Mouse (Mus musculus) forebrain, embryonic 13.5 days (tissue): ENCODE results near the gene Itih4. TPM values are rescaled to one million over a fixed set of nuclear protein-coding genes. Genes with fewer than 3 reads are reported as not detected.

Source experiments
- ATAC-seq: fragments of 200-750 bp; cut with Nextera tagmentation; 2 replicates; pipeline ENCODE4 v1.8.0; 2017
- H3K27ac ChIP-seq: fragments of 300-500 bp; sonication (generic); 2 replicates; pipeline ENCODE4 v1.5.1; 2015; ENCODE audit warnings: inconsistent platforms, mild to moderate bottlenecking, moderate library complexity
- H3K27me3 ChIP-seq: fragments of 300-500 bp; sonication (generic); 2 replicates; pipeline ENCODE4 v1.6.1; 2015; ENCODE audit warnings: mild to moderate bottlenecking, inconsistent platforms
- H3K36me3 ChIP-seq: fragments of 300-500 bp; sonication (generic); 2 replicates; pipeline ENCODE4 v1.6.1; 2015; ENCODE audit warnings: mild to moderate bottlenecking, inconsistent platforms; ENCODE audit not compliant: poor library complexity, severe bottlenecking
- H3K4me1 ChIP-seq: fragments of 300-500 bp; sonication (generic); 2 replicates; pipeline ENCODE4 v1.6.1; 2015; ENCODE audit warnings: inconsistent platforms
- H3K4me2 ChIP-seq: fragments of 300-500 bp; sonication (generic); 2 replicates; pipeline ENCODE4 v1.6.1; 2015; ENCODE audit warnings: inconsistent platforms, mild to moderate bottlenecking, moderate library complexity
- H3K4me3 ChIP-seq: fragments of 300-500 bp; sonication (generic); 2 replicates; pipeline ENCODE4 v1.5.1; 2015; ENCODE audit warnings: mild to moderate bottlenecking, inconsistent platforms
- H3K9ac ChIP-seq: fragments of 300-500 bp; sonication (generic); 2 replicates; pipeline ENCODE4 v1.6.1; 2015; ENCODE audit warnings: mild to moderate bottlenecking, inconsistent platforms
- H3K9me3 ChIP-seq: fragments of 300-500 bp; sonication (generic); replicated peaks from 2 replicates; pipeline ENCODE4 v1.6.1; 2016; ENCODE audit warnings: inconsistent platforms
- WGBS: fragments of 180-500 bp; shearing (Covaris S2); methylation state at CpG from one replicate; pipeline ENCODE4 v1.1.7; 2015; 5-methylcytosine and 5-hydroxymethylcytosine counted together
- polyA plus RNA-seq: library from polyadenylated mRNA; unstranded; fragments of >200 nt; fragmentation: Nextera tagmentation; extraction: Ambion mirVana; gene quantifications from 2 replicates; pipeline ENCODE4 v1.2.1, GENCODE M21; 2015

Gene Itih4
- polyA plus RNA-seq, 1 experiment from 2014 or later, result not detected

GRCm38 (mm10) chr14:30868826-30869225, 17.4 kb upstream of the Itih4 start:
- H3K27me3 ChIP-seq, result no peaks in the 10 kb centered on the region
- no peak overlapping the region for H3K27ac ChIP-seq
- peaks cover 45% of the 10 kb centered on the region for H3K36me3 ChIP-seq
- 90% methylated on average over 10 of the region's 10 CpGs for WGBS
- H3K9me3 ChIP-seq, result no peaks in the 10 kb centered on the region
- H3K9ac ChIP-seq, result no peak overlapping the region
- no peak overlapping the region for H3K4me2 ChIP-seq
- H3K4me1 ChIP-seq, result no peaks in the 10 kb centered on the region
- no peak overlapping the region for H3K4me3 ChIP-seq
- ATAC-seq, result no peak

- 88% methylated on average over 8 of the region's 8 CpGs for WGBS
- H3K9me3 ChIP-seq, result no peaks in the 10 kb centered on the region
- H3K27ac ChIP-seq, result no peak overlapping the region
- no peak for ATAC-seq
- no peak overlapping the region for H3K4me2 ChIP-seq
- peaks cover 50% of the 10 kb centered on the region for H3K36me3 ChIP-seq
- H3K4me1 ChIP-seq, result no peaks in the 10 kb centered on the region
- H3K4me3 ChIP-seq, result no peak overlapping the region
- H3K27me3 ChIP-seq, result no peaks in the 10 kb centered on the region
- H3K9ac ChIP-seq, result no peak overlapping the region
These were observed 16.9 kb upstream of the Itih4 start for GRCm38 (mm10) chr14:30869391-30869801.

DNA sequence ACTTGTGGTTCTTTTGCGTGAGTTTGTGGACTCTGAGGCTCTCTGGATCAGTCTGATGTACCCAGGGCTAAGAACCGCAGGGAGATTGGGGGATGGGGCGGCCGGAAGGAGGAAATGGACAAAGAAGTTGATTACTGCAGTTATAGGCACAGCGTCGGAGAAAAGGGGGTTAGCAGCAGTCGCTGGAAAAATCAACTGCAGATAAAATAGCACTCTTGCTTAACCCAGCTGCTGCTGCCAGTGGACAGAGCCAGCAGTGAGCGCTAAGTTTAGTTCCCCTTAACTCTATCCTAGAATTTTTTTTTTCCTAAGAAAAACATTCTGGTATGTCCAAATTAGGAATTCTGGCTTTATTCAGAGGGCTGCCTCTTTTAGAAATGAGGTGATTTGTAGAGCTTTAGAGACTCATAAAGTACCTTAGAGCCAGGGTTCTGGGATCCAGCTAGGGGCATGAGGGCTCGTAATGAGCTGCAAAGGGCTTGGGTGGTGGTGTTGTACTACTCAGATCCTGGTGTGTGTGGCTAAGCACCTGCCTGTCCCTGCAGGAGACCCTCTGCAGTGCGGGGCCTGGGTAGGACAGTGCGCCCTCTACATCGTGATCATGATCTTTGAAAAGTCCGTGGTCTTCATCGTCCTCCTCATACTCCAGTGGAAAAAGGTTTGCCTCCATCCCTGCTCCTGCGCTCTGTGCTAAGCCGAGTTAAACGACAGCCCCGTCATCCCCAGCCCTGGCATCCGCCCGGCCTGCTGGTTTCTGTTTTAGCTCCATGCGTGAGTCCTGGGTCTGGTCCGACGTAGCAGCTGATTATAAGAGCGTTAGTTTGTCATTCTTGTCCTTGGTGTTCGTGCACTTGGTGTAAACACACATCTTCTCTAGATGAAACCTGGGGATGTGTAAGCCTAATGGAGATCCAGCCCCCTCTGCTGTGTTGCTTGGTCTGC, 15.8 kb upstream of the Itih4 start:
- WGBS, result 84% methylated on average over 25 of the region's 25 CpGs
- H3K27ac ChIP-seq, result no peak overlapping the region
- H3K4me2 ChIP-seq, result no peak overlapping the region
- no peak overlapping the region for H3K4me3 ChIP-seq
- no peaks in the 10 kb centered on the region for H3K27me3 ChIP-seq
- H3K9me3 ChIP-seq, result no peaks in the 10 kb centered on the region
- no peak for ATAC-seq
- H3K36me3 ChIP-seq, result peaks cover 53% of the 10 kb centered on the region
- no peak overlapping the region for H3K9ac ChIP-seq
- H3K4me1 ChIP-seq, result no peaks in the 10 kb centered on the region

GRCm38 (mm10) chr14:30874095-30874700, 12.1 kb upstream of the Itih4 start:
- H3K36me3 ChIP-seq, result peaks cover 45% of the 10 kb centered on the region

GRCm38 (mm10) chr14:30875130-30875865, 11.0 kb upstream of the Itih4 start:
- Histone ChIP-seq H3K9ac (no peak overlapping the region), H3K27me3 (no peaks in the 10 kb centered on the region), H3K4me2 (no peak overlapping the region), H3K9me3 (no peaks in the 10 kb centered on the region), H3K4me3 (no peak overlapping the region), H3K4me1 (peaks cover 2% of the 10 kb centered on the region; the same call in 1 of the 2 replicates), H3K36me3 (peaks cover 41% of the 10 kb centered on the region), H3K27ac (no peak overlapping the region)
- no peak for ATAC-seq
- 91% methylated on average over 12 of the region's 12 CpGs for WGBS

More at GRCm38 (mm10) chr14:30874095-30874700, 12.1 kb upstream of the Itih4 start:
- no peaks in the 10 kb centered on the region for H3K27me3 ChIP-seq
- peaks cover 1% of the 10 kb centered on the region; the same call in 1 of the 2 replicates for H3K4me1 ChIP-seq
- no peaks in the 10 kb centered on the region for H3K9me3 ChIP-seq
- H3K4me3 ChIP-seq, result no peak overlapping the region
- ATAC-seq, result no peak
- H3K27ac ChIP-seq, result no peak overlapping the region
- no peak overlapping the region for H3K4me2 ChIP-seq
- 86% methylated on average over 18 of the region's 18 CpGs for WGBS
- no peak overlapping the region for H3K9ac ChIP-seq

DNA sequence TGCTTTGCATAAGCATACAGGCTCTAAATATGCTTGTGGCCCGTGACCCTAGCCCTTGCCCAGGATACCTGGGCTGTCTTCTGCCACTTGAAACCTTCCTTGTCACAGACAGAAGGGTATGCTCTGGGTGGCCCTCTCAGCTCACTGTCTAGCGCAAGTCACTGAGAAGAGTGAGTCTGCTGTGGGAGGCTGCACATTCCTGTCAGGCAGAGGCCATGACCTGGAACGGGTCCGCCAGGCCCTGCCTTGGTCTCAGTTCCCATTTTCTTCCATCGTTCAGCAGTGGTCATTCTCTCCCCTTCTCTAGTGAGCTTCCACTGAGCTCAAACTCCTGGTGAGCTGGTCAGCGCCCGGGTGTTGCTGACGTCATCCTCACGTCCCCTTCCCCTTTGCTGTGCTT, 10.3 kb upstream of the Itih4 start:
- H3K4me3 ChIP-seq, result no peak overlapping the region
- ATAC-seq, result no peak
- peaks cover 2% of the 10 kb centered on the region; the same call in 1 of the 2 replicates for H3K4me1 ChIP-seq
- no peak overlapping the region for H3K4me2 ChIP-seq
- H3K36me3 ChIP-seq, result peaks cover 36% of the 10 kb centered on the region
- 91% methylated on average over 9 of the region's 9 CpGs for WGBS
- no peaks in the 10 kb centered on the region for H3K27me3 ChIP-seq
- no peak overlapping the region for H3K27ac ChIP-seq
- H3K9me3 ChIP-seq, result no peaks in the 10 kb centered on the region
- H3K9ac ChIP-seq, result no peak overlapping the region

DNA sequence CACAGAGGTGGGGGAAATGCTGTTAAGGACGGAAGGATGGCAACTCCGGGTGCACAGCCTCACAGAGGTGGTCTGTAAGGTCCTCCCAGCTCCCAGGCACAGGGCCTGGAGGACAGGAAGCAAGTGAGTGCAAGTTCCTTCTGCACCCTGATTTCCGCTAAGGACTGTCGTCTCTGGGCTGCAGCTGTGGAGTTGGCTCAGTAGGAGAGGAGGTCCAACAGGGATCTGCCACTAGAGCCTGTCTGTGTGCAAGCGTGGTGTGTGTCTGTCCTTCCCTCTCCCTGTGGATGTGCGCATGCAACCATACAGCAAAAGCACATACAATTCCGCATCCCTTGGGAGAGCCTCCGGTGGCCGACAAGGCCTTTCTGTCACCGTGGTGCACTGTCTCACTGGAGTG, 9.8 kb upstream of the Itih4 start:
- no peaks in the 10 kb centered on the region for H3K9me3 ChIP-seq
- H3K4me3 ChIP-seq, result no peak overlapping the region
- H3K27ac ChIP-seq, result no peak overlapping the region
- H3K9ac ChIP-seq, result no peak overlapping the region
- ATAC-seq, result no peak
- WGBS, result 94% methylated on average over 10 of the region's 10 CpGs
- H3K4me1 ChIP-seq, result peaks cover 2% of the 10 kb centered on the region; the same call in 1 of the 2 replicates
- no peak overlapping the region for H3K4me2 ChIP-seq
- H3K27me3 ChIP-seq, result no peaks in the 10 kb centered on the region
- peaks cover 32% of the 10 kb centered on the region for H3K36me3 ChIP-seq

- no peak overlapping the region for H3K4me2 ChIP-seq
- no peaks in the 10 kb centered on the region for H3K9me3 ChIP-seq
These were observed 8.4 kb upstream of the Itih4 start for GRCm38 (mm10) chr14:30877827-30878226.

GRCm38 (mm10) chr14:30878958-30879571, 7.2 kb upstream of the Itih4 start, which contains the start of gene Mustn1:
Gene Mustn1, plus strand, starts transcription at chr14:30879200.
- Histone ChIP-seq H3K27ac (no peak within 1 kb of the TSS), H3K9me3 (no peaks in the 10 kb centered on the region), H3K4me2 (no peak within 1 kb of the TSS), H3K9ac (no peak within 1 kb of the TSS), H3K27me3 (no peaks in the 10 kb centered on the region), H3K4me3 (no peak within 1 kb of the TSS), H3K36me3 (peaks cover 16% of the 10 kb centered on the region), H3K4me1 (peaks cover 2% of the 10 kb centered on the region; the same call in 1 of the 2 replicates)
- ATAC-seq, result no peak
- 66% methylated on average over 11 of the region's 11 CpGs for WGBS

More at GRCm38 (mm10) chr14:30877827-30878226, 8.4 kb upstream of the Itih4 start:
- H3K27ac ChIP-seq, result no peak overlapping the region
- no peak overlapping the region for H3K4me3 ChIP-seq
- peaks cover 28% of the 10 kb centered on the region for H3K36me3 ChIP-seq
- WGBS, result 91% methylated on average over 3 of the region's 3 CpGs
- no peak for ATAC-seq
- no peak overlapping the region for H3K9ac ChIP-seq
- H3K4me1 ChIP-seq, result peaks cover 2% of the 10 kb centered on the region; the same call in 1 of the 2 replicates
- no peaks in the 10 kb centered on the region for H3K27me3 ChIP-seq

- no peak overlapping the region for H3K4me2 ChIP-seq
- no peak overlapping the region for H3K4me3 ChIP-seq
- H3K9me3 ChIP-seq, result no peaks in the 10 kb centered on the region
- H3K4me1 ChIP-seq, result peaks cover 2% of the 10 kb centered on the region; the same call in 1 of the 2 replicates
- 71% methylated on average over 9 of the region's 9 CpGs for WGBS
- peaks cover 11% of the 10 kb centered on the region for H3K36me3 ChIP-seq
- no peak overlapping the region for H3K27ac ChIP-seq
- no peaks in the 10 kb centered on the region for H3K27me3 ChIP-seq
- no peak for ATAC-seq
- no peak overlapping the region for H3K9ac ChIP-seq
These were observed 6.5 kb upstream of the Itih4 start for GRCm38 (mm10) chr14:30879794-30880193.

DNA sequence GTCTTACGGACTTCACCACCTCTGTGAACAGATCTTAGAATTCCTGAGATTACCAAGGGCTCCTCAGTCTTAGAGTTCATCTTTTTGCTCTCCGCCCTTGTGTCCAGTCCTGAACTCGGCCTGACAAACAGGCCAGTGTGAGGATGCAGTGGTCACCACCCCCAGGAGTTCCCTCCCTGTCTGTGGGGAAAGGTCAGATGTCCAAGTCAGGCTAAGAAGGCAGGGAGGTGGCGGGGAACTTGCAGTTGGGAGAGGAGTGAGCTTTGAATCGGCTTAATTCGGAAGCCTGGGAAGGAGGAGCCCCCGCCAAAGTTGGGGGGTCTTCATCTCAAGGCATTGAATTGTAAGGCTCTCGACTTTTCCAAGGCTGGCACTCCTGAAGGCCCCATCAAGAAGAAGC, 6.0 kb upstream of the Itih4 start:
- H3K4me2 ChIP-seq, result no peak overlapping the region
- no peak overlapping the region for H3K9ac ChIP-seq
- no peaks in the 10 kb centered on the region for H3K27me3 ChIP-seq
- H3K4me3 ChIP-seq, result no peak overlapping the region
- peaks cover 2% of the 10 kb centered on the region; the same call in 1 of the 2 replicates for H3K4me1 ChIP-seq
- no peak overlapping the region for H3K27ac ChIP-seq
- H3K9me3 ChIP-seq, result no peaks in the 10 kb centered on the region
- peaks cover 10% of the 10 kb centered on the region for H3K36me3 ChIP-seq
- no peak for ATAC-seq
- WGBS, result 80% methylated on average over 8 of the region's 8 CpGs
